Mouse (Mus musculus): ENCODE measurements around the gene Bmf. TPM values are rescaled to one million over a fixed set of nuclear protein-coding genes. Genes with fewer than 3 reads are reported as not detected.

Bmf gene
- 9.2 and 12.2 TPM in 2 replicates for polyA plus RNA-seq (2012; rRNA removed)

GRCm38 (mm10) chr2:118549507-118550473 is at the start of gene Bmf:
Bmf (minus strand) TSS chr2:118549687.

GRCm38 (mm10) chr2:118597673-118598568 is 48.4 kb upstream of the Bmf start, which contains the start of gene Bub1b:
Bub1b (plus strand) TSS chr2:118598211.

GRCm38 (mm10) chr2:118479550-118479909 is 70.0 kb downstream of the Bmf start, which contains the start of gene Srp14:
Srp14 (minus strand) TSS chr2:118479711.

Other genes starting within 250 kb of the Bmf start
- gene Gpr176, start 176.3 kb downstream of the Bmf start, polyA plus RNA-seq (2012; rRNA removed), result 2.1 and 2.4 TPM in 2 replicates
- gene Eif2ak4, start 161.1 kb downstream of the Bmf start, polyA plus RNA-seq (2012; rRNA removed), result 19.8 and 19.9 TPM in 2 replicates
- 247 and 266 TPM in 2 replicates for gene Srp14, start 70.0 kb downstream of the Bmf start, polyA plus RNA-seq (2012; rRNA removed)
- 28.7 and 38.9 TPM in 2 replicates for gene Bub1b, start 48.5 kb upstream of the Bmf start, polyA plus RNA-seq (2012; rRNA removed)
- 20.2 and 22.6 TPM in 2 replicates for gene Pak6, start 113.6 kb upstream of the Bmf start, polyA plus RNA-seq (2012; rRNA removed)
- gene Ankrd63, start 154.3 kb upstream of the Bmf start, polyA plus RNA-seq (2012; rRNA removed), result 0.23 and 0.36 TPM in 2 replicates
- gene Plcb2, start 178.8 kb upstream of the Bmf start, polyA plus RNA-seq (2012; rRNA removed), result 1.0 and 1.4 TPM in 2 replicates
- 9.9 and 11.5 TPM in 2 replicates for gene Inafm2, start 196.1 kb upstream of the Bmf start, polyA plus RNA-seq (2012; rRNA removed)
- 2.5 and 2.9 TPM in 2 replicates for gene Ccdc9b, start 213.0 kb upstream of the Bmf start, polyA plus RNA-seq (2012; rRNA removed)
- gene Phgr1, start 223.1 kb upstream of the Bmf start, polyA plus RNA-seq (2012; rRNA removed), result 0.12 TPM in 1 of 2 replicates, not detected in the other
- gene Disp2, start 230.0 kb upstream of the Bmf start, polyA plus RNA-seq (2012; rRNA removed), result 57.0 and 66.4 TPM in 2 replicates

Measured in central nervous system, embryonic 14 days (tissue).